Mouse (Mus musculus) retina, postnatal 1 day (tissue): Measurements from ENCODE around the gene Prdx6.
A peak's percentile ranks its signal among the peaks of the same experiment; 100 is the strongest.

ENCODE experiments used
- DNase-seq: peaks from one replicate; pipeline ENCODE4 v3.0.0-alpha.2; 2012

The Prdx6 gene

DNA sequence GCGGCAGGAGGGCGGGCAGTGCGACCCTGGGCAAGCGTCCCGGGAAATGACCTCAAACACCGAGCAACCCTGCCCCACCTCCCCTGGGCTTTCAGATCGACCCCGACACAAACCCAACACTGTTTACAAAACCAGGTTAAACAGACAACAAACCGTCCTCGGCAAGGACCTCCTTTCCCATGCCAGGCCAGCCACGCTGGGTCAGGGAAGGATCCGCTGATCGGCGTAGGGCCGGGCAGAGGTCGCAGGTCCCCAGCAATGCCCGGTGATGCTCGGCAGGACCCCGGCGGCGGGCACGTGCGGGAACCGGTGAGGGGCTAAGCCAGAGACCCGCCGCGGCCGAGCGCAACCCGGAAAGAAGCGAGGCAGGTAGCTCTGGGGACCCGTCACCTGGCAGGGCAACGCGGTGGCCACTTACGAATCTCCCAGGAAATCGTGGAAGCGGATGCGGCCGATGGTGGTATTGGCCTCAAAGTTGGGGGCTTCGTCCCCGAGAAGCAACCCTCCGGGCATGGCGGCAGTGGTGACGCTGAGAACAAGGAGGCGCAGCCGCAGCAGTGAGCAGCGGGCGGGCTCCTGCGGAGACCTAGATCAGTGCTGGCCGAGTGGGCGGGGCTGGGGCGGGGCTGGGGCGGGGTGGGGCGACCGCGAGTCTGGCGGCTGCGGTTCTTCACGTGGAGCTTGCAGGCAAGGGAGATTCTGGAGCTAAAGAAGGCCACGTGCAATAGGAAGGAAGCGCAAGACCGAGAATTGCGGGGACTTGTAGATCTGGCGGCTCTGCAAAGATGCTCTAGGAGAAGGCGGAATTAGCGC, at the start of gene Prdx6:
Gene Prdx6 (minus strand): TSS at position 616 of the 813 bp plus-strand sequence.
- peak; percentile 92 for DNase-seq

DNA sequence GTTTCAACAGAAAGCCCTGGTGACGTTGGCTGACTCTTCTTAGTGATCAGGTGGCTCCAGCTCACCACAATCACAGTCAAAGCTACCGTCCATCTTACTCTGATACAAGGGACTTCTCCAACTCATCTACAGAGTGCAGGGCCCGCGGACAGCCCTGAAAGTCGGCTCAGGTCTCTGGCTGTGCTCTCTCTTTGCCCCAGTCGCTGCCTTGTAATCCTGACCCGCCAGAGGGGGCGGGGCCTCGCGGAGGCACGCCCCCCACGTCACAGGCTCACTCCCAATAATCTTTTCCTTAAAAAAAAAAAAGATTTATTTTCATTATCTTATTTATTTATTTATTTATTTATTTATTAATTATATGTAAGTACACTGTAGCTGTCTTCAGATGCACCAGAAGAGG, 37.2 kb upstream of the Prdx6 start:
- no peak for DNase-seq

DNA sequence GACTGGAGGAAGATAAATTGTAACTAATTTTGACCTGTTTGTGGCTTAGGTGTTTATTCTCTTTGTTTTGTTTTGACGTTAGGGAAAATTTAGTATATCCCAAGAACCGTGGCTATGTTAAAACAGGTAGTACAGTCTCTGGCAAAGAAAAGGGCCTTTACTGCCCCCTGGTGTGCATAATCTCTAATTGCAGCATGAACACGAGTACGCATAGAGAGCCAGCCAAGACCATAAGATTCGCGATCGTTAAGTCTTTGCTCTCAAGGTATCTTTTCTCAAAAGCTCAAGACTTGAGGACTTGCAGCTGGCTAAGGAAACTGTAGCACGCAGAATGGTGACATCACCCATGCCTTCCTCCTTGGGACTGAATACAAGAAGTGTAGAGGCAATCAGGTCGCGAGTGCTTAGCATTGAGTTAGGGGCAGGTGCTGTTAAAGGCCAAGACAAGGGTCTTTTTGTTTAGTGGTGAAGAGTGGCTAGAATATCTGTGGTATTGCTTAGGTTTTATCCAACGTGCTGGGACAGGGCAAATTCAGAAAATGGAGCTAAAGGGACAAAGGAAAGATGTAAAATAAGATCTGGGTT, 35.8 kb upstream of the Prdx6 start:
- DNase-seq: peak; percentile 72

DNA sequence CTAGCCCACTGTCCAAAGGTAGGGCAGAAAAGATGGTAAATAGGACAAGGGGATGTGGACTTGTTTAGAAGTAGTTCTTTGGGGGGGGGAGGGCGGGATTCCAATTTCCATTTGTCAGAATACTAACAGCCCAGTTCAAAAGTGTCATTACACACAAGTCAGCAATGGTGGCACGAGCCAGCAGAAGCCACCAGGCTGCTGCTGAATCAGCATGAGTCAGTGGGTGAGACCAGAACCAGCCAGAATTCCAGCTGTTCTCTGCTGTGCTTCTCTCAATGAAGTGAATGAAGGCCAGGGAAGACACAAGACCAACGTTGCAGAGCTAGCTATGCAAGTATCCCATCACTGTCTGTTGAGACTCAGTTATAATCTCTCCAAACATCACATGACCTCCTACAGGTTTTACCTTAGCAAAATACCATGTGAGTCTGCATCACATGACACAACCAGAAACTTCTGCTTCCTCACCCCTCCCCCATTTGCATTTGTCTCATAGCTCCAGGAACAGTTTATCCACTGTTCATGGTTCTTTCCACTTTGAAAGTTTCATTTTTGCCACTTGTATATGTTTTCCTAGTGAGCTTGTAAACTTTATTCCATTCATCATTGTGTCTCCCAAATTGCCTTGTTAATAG, 30.2 kb upstream of the Prdx6 start:
- DNase-seq: no peak

DNA sequence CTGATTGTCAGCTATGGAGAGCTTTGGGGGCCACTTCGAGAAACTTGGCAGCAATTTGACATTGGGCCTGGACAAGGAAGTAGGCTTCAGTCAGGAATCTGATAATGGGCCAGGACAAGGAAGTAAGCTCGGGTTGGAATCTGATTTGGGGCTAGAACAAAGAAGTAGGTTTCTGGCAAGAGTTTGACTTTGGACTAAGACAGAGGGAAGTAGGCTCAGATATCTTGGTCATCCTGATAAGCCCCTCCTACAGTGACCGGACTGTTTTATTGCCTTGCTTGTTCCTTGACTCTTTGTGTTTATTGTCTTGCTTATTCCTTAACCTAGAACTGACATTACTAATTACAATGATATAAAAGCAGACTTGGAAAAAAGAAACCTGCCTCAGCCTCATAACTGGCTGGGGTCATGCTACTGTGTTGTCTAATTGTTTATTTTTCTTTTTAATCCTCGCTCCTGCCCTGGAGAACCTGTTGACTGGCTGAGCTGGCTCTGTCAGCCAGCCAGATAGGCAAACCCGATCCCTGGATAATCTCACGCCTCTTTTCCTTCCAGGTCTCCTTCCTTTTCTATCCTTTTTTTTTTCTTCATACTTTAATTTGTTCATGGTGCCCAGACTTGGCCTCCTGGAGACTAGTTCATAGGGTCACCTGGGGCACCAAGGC, 28.4 kb upstream of the Prdx6 start:
- no peak for DNase-seq

DNA sequence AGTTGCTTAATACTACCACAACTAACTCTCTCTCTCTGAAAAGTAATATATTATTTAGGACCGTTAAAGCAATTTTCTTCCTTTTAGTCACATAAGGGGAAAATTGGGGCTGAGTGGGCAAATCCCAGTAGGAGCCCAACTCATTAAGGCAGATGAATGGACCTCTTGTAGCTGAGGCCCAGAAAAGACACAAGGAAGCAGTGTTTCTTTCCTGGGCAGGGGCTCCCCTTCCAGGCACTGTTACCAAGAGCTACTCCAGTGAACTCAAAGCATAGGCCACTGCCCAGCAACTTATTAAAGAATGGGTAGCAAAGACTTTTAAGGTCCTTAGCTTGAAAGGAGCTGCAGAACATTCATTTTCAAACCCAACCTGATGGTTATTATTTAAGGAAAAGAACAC, 22.5 kb upstream of the Prdx6 start:
- DNase-seq: peak; percentile 71

DNA sequence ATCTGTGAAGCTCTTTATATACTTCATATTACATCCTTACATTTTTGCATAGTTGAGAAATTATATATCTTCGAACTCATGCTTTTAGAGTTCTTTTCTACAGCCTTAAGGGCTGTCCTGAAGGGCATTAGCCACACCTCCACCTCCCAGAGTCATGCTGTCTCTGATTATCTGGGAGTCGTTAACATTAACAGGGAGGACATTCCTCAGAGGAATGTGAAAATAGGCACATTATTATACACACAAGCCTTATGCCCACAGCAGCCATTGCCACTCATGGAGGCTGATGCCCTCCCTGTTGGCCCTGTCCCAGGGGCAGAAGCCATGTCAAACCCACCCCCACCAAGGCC, 20.4 kb upstream of the Prdx6 start:
- DNase-seq: no peak

DNA sequence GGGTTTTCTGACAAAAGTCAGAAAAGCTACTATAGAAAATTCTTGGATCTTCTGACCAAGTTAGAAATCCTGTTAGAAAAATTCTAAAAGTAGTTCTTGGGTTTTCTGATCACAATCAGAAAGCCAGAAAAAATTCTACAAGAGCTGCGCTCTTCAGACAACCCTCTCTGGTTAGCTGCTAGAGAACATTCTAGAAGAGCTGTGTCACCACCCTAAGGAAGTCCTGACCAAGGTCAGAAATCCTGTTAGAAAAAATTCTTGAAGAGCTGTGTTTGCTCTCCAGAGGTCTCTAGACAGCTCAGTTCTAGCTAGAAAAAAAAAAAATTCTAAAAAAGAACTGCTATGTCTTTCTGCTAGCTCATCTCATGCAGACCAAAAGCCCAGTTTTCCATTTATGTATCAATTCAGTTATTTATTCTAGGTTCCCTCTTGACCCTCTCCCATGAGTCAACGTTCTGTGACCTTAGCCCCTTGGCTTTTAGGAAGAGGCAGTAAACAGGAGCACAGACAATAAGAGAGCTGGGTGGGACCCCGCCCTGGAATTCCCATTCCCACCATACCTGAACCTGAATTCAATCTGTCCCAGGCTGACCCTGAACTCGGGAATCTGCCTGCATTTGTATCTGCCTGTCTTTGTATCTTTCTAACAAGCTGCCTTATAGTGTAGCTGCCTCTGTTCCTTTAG, 19.9 kb upstream of the Prdx6 start:
- DNase-seq: no peak

DNA sequence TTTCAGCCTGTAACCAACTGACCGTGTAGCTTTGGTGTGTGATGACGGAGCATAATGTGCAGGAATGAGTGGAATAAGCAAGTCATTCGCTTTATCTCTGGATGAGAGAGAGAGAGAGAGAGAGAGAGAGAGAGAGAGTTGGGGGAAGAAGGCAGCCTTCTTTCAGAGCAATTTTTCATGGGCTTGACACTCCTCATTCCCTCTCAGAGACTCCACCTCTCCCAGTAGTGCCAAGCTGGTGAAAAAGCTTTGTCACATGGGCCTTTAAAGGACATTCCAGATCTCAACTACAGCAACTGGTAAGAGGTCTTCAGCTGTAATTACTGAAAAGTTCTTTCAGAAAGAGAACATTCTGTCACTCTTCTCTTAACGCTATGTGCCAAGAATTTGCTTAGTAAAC, 18.3 kb upstream of the Prdx6 start:
- no peak for DNase-seq

DNA sequence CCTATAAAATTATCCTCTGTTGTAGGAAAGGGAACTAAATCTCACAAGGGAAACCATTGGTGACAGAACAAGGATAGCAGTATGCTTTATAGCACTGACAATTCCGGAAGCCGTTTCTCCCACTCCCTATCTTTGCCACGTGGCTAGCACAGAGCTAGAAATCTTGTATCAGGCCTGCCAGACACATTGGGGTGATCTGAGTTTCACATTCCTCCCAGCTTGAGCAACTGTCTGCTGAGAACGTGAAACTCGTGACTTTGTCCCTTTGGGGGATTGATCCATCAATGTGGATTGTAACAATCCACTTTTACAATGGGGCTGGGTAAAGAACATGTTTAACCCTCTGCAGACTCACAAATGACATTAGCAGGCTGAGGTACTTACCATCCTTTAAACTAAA, 17.9 kb upstream of the Prdx6 start:
- no peak for DNase-seq

DNA sequence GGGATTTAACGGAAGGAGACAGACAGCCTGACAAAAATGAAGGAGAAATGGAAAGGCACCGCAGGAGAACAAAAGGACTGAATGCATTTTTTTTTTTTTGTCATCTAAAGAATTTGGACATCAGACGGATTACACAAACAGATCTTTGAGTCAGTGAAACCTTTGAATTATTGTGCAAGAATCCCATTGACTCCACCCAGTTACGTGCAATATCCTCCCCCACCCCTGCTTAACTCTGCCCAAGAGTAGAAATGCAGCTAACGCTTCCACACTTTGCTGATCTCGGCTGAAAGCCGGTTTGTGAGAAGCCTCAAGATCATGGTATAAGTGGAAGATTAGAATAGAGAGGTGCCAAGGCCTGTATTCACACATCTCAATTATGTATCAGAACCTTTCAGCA, 17.1 kb upstream of the Prdx6 start:
- no peak for DNase-seq

DNA sequence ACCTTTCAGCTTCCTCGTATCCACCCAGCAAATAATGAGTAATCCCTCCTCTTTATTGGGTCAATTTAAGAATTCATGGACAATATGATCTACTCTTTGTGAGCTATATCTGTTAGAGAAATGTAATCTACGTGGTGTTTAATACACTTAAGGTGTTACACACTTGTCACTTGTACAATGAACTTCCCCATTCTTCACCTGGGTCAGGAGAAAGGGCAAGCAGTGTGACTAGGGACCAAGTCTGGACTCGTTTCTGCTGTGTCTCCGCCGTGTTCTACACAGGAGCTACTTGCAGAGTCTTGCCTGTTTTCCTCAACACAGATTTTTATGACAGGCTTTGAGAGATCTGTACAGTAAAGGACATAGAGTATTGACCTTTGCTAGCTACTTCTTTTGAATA, 13.9 kb upstream of the Prdx6 start:
- no peak for DNase-seq

DNA sequence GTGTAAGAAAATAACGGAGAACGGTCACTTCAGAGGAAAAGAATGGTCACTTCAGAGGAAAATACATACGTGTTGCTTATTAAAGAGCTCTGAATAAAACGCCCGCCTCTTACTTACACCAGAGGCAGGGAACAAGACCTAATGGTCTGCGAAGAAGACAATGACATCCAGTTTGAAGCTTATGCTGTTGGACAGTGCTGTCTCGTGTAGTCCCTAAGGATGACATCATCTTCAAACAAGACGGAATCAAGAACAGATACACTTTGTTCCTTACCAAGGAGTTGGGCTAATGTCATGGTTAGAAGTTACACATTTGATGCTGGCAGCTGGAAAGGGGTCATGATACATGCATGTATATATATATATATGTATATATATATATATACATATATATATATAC, 12.6 kb upstream of the Prdx6 start:
- peak; percentile 73 for DNase-seq

DNA sequence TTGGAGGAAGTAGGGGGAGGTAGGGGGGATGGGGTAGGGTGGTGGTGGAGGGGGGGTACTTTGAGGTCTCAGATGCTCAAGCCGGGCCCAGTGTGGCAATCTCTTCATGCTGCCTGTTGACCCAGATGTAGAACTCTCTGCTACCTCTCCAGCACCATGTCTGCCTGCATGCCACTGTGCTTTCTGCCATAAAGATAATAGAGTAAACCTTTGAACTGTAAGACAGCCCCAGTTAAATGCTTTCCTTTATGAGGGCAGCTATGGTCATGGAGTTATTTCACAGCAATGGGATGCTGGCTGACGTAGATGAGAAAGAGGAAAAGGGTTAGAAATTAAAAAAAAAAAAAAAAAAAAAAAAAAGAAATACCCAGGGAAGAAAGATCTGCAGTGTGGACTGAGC, 11.5 kb upstream of the Prdx6 start:
- DNase-seq: no peak

DNA sequence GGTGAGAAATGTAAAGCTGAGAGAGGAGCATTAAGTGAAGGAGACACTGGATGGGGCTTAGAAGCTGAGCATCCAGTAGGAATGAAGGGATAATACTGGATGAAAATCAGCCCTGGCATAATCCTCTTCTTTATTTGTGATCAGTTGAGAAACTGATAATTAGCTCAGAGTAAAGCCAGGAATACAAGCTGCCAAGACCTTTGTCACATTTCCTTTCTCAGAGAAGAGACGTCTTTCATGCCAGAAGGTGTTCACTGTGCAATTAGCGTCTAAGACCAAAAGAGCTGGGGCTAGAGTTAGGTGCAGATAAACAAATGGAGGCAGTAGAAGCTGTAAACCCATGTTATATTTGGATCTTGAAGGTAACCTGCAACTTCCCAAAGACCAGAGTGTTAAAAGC, 9.7 kb upstream of the Prdx6 start:
- DNase-seq: peak; percentile 60

DNA sequence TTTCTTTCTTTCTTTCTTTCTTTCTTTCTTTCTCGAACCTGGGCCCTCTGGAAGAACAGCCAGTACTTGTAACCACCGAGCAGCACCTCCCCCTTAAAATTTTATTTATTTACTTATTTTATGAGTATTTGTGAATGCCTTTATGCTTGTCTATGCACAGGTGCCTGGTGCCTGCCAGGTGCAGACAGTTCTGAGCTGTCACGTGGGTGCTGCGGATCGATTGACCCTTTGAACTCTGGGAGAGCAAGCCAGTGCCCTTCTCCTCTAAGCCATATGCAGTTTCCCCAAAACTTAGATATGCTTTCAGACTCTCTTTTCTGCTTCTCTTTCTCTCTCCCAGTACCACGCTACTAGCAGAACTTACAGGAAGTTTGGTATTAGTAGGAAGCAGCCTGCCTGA, 8.1 kb upstream of the Prdx6 start:
- DNase-seq: no peak

DNA sequence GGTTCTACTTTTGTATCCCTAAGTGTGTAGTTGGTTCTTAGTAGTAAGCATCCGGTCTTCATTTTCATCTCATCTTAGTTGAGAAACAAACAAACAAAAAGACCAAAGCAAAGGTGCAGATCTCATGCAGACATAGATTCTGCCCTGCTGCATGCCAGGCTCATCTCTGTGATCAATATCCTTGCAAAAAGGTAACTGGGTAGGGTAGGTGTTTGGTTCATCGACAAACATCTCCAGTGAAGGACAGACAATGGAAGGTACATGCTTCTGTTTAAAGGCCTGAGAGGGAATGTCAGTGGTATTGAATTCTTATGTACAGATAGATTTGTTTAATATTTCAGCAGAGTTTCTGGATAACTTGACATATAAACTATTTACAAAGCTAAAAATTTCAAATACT, 7.3 kb upstream of the Prdx6 start:
- DNase-seq: no peak

DNA sequence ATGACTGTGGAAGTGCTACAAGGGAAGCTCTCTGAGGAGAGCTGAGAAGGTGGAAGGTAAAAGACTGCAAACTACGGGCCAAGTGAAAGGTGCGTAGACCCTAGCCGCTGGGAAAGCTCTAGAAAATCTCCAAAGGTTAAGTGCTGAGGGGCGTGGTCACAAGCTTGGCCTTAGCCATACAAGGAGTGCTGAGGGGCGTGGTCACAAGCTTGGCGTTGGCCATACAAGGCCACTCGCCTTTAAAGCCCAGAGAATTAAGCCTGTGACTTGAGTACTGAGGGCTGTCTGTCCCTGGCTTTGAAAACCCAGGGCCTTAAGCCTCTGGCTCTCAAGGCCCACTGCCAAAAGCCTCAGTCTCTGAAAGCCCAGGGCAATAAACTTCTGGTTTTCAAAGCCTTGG, 5.9 kb upstream of the Prdx6 start:
- no peak for DNase-seq

DNA sequence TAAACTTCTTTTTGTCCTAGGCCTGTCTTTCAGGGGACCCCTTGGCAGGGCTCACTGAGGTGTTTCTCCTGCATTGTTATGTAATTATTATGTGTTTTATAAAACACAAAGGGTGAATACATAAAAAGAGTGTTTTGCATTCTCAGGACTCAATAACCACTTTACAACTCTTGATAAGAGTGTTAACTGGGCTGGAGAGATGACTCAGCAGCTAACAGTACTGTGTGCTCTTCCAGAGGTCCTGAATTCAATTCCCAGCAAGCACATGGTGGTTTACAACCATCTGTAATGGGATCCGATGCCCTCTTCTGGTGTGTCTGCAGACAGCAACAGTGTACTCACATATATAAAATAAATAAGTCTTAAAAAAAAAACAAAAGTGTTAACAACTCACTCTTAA, 3.3 kb upstream of the Prdx6 start:
- DNase-seq: no peak

DNA sequence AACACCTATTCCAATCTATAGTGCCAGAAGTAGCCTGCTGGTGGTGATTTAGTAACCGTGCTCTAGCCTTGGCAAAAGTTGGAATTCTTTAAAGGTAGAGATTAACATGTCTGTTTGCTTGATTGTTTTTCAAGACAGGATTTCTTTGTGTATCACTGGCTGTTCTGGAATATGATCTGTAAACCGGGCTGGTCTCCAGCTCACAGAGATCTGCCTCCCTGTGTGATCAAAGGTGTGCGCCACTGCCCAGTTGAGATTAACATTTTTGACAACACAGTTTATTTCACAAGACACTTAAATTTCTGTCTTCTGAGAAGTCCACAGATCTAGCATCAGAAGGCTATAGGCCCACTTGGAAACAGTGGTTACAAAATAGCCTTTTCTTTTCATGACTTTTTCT, 1.9 kb upstream of the Prdx6 start:
- no peak for DNase-seq

DNA sequence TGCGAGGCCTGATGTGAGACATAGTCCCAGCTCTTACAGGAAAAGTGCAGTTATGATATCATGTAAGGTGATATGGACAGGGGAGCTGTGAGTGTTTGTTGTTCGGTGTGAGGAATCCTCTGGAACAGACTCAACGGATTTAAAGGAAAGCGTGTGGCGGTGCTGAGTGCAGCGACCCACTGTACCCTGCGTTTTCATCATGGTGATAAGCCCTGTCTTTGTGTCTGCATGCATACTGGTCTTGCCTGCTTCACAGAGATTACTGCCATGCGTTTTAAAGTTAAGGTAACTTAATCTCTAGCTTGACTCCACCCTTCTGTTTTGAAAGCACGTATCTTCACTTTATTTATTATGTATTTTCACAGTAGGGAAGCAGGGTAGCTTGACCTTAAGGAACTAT, 1.3 kb upstream of the Prdx6 start:
- no peak for DNase-seq

DNA sequence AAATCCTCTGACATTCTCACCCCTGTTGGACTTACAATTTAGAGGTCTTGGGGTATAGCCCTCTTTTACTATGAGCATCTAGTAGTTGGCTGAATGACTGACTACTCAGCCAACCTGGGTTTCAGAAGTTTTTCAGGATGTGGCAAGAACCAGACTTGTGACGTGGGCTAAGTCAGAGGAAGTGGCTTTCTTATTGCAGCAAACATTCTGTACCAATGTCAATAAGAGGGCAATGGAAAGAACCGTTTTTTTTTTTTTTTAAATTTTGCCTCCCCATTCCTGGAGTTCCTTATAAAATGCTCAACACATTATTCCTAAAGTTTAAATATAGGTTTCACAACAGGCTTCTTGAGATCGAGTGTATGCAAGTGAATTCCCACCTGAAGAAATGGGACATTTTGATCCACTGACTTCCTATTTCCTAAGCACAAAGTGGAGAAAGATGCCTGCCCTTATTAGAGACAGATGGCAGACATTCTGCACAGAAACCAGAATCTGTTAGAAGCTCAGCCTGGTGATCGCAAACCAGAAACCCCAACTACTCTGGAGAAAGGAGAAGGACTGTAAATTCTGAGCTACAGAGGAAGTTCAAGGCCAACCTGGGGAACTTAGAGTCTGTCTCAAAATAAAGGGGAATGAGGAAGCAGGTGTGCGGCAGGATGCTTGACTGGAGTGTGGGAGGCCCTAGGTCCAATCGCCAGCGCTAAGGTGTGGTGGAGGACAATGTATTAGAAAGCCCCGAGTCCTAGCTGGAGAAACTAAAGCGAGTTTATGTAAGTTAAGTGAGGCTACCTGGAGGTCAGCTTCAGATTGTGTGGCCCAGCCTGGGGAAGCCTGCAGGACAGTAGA, 622 bp upstream of the Prdx6 start:
- DNase-seq: no peak
